Mouse (Mus musculus) testis, adult 2 months (tissue): ENCODE results near the gene Notch1.

Source experiments
- CTCF ChIP-seq: fragments of 200-500 bp; IDR thresholded peaks from 2 replicates; pipeline ENCODE4 v1.5.1; 2012; ENCODE audit warnings: low read depth, mild to moderate bottlenecking, inconsistent platforms, low read length, moderate library complexity; ENCODE audit not compliant: control insufficient read depth, insufficient read depth, insufficient replicate concordance
- POLR2A ChIP-seq: fragments of 200-500 bp; IDR thresholded peaks from 2 replicates; pipeline ENCODE4 v1.6.1; 2012; ENCODE audit warnings: low read depth, mild to moderate bottlenecking, inconsistent platforms, low read length, moderate library complexity; ENCODE audit not compliant: control insufficient read depth

GRCm38 (mm10) chr2:26516275-26516674, at the start of gene Notch1:
- TF ChIP-seq POLR2A (no peak), CTCF (no peak)
